Mouse (Mus musculus): Measurements from ENCODE around the gene Cetn4.

The Cetn4 gene

GRCm38 (mm10) chr3:37312370-37312941, at the start of gene Cetn4, which contains the start of gene Bbs12:
TSS of gene Cetn4 (minus strand) at chr3:37312708.
TSS of gene Bbs12 (plus strand) at chr3:37312554.
- DNase-seq (ENCODE audit: low spot score): peak; percentile 98

- DNase-seq (ENCODE audit: low spot score): no peak
Observed at GRCm38 (mm10) chr3:37360729-37361128, 48.2 kb upstream of the Cetn4 start.

GRCm38 (mm10) chr3:37354737-37355136, 42.2 kb upstream of the Cetn4 start:
- no peak for DNase-seq (ENCODE audit: low spot score)

GRCm38 (mm10) chr3:37353951-37354481, 41.5 kb upstream of the Cetn4 start:
- DNase-seq (ENCODE audit: low spot score): no peak

GRCm38 (mm10) chr3:37350386-37350785, 37.9 kb upstream of the Cetn4 start:
- no peak for DNase-seq (ENCODE audit: low spot score)

- no peak for DNase-seq (ENCODE audit: low spot score)
Observed at GRCm38 (mm10) chr3:37349166-37349548, 36.6 kb upstream of the Cetn4 start.

GRCm38 (mm10) chr3:37348221-37349165, 36.0 kb upstream of the Cetn4 start, which contains the start of gene Fgf2:
TSS of gene Fgf2 (plus strand) at chr3:37348346.
- peak; percentile 69 for DNase-seq (ENCODE audit: low spot score)

GRCm38 (mm10) chr3:37347671-37348070, 35.2 kb upstream of the Cetn4 start:
- no peak for DNase-seq (ENCODE audit: low spot score)

- DNase-seq (ENCODE audit: low spot score): no peak
Observed at GRCm38 (mm10) chr3:37342811-37343210, 30.3 kb upstream of the Cetn4 start.

- peak; percentile 54 for DNase-seq (ENCODE audit: low spot score)
Observed at GRCm38 (mm10) chr3:37341110-37341509, 28.6 kb upstream of the Cetn4 start.

GRCm38 (mm10) chr3:37334053-37334452, 21.5 kb upstream of the Cetn4 start:
- no peak for DNase-seq (ENCODE audit: low spot score)

GRCm38 (mm10) chr3:37331999-37332449, 19.5 kb upstream of the Cetn4 start:
- DNase-seq (ENCODE audit: low spot score): no peak

- no peak for DNase-seq (ENCODE audit: low spot score)
Observed at GRCm38 (mm10) chr3:37329963-37330362, 17.5 kb upstream of the Cetn4 start.

- no peak for DNase-seq (ENCODE audit: low spot score)
Observed at GRCm38 (mm10) chr3:37328489-37328888, 16.0 kb upstream of the Cetn4 start.

GRCm38 (mm10) chr3:37326627-37327026, 14.1 kb upstream of the Cetn4 start:
- DNase-seq (ENCODE audit: low spot score): no peak

- DNase-seq (ENCODE audit: low spot score): no peak
Observed at GRCm38 (mm10) chr3:37325317-37326112, 13.0 kb upstream of the Cetn4 start.

GRCm38 (mm10) chr3:37324310-37324709, 11.8 kb upstream of the Cetn4 start:
- no peak for DNase-seq (ENCODE audit: low spot score)

GRCm38 (mm10) chr3:37316233-37316632, 3.7 kb upstream of the Cetn4 start:
- DNase-seq (ENCODE audit: low spot score): no peak

GRCm38 (mm10) chr3:37313371-37313770, 863 bp upstream of the Cetn4 start:
- no peak for DNase-seq (ENCODE audit: low spot score)

- DNase-seq (ENCODE audit: low spot score): peak; percentile 43
Observed at GRCm38 (mm10) chr3:37311897-37312369, 575 bp downstream of the Cetn4 start.

- DNase-seq (ENCODE audit: low spot score): no peak
Observed at GRCm38 (mm10) chr3:37303392-37304139, 8.9 kb downstream of the Cetn4 start.

Data from testis, postnatal 10 days (tissue).